Mouse (Mus musculus): Measurements from ENCODE around the gene Fam92b.

Fam92b gene

GRCm38 (mm10) chr8:120190107-120190809 is 13.0 kb upstream of the Fam92b start:
- DNase-seq (ENCODE audit: low read depth, low spot score) = no peak

GRCm38 (mm10) chr8:120189440-120189839 is 12.2 kb upstream of the Fam92b start:
- DNase-seq (ENCODE audit: low read depth, low spot score) = no peak

DNA sequence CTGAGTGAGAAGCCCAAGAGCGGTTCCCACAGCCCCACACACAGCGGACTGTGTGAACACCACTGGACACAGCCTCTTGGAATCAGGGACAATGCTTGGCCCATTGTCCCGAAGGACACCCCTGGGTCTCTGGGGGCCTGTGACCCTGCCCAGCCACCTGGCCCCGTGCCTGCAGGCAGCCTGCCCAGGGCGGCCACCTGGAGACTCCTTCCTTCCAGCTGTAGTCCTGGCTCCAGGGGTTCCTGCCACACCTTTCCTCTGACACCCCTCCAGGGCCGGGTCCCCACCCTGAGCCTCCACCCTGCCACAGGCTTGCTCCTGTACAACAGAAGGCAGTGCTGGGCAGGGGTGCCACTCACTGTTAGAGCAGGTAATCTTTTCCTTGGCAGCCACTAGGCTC is 11.2 kb upstream of the Fam92b start:
- no peak for DNase-seq (ENCODE audit: low read depth, low spot score)

DNA sequence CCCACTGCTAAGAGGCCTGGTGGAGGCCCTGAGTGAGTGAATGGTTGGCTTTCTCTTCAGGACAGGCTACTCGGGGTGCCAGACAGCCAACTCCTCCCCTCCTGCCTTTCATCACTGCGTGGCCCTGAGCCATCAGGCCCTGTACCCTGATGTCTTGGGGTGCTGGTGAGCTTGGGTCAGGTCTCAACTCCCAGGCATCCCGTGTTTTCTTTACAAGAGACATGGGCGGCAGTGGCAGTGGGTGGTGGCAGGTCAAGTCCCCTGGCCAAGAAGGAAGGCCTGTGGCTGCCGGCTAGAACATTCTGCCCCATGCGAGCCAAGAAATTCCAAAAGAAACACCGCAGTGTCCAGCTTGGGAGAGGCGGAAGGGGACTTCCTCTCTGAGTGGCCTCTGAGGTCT is 9.2 kb upstream of the Fam92b start:
- DNase-seq (ENCODE audit: low read depth, low spot score) = peak; percentile 33

DNA sequence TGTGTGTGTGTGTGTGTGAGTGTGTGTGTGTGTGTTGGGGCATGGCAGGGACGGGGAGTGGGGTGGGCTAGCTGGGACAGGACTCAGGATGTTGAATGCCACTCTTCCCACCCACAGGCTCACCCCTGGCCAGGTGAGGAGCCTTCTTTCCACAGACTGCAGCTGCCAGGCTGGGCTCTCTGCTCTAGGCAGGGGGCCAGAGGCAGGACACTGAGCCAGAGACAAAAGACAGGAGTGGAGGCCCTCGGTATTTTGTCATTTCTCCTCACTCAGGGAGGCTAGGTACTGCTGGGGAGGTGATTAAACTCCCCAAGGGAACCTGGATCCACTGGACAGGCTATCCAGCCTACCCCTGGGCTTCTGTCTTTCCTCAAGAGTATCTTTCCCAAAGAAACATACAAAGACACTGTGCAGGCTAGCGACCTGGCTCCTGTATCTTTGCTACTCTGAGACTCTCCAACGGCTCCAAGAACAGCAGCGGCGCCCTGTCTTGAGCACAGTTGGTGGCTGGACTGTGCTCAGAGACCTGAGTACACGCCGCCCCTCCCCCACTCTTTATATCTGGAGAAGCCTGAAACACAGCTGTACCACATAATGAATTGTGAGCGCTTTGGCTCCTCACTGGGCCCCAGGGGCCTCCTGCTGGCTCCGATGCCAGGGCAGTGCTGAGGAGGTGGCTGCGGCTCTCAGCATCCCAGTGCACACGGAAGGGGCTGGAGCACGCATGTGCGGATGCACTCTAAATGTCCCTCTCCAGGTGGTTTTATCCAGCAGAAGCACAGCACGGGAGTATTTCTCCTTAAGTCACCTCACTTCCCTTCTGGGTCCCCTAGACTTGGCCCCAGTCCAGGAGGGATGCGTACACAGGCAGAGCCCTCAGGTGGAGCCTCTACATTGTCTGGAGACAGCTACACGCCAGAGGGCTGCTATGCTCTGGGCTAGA is 7.9 kb upstream of the Fam92b start:
- peak; percentile 36 for DNase-seq (ENCODE audit: low read depth, low spot score)

- no peak for DNase-seq (ENCODE audit: low read depth, low spot score)
These were observed 7.1 kb upstream of the Fam92b start for GRCm38 (mm10) chr8:120184366-120184765.

- no peak for DNase-seq (ENCODE audit: low read depth, low spot score)
These were observed 4.7 kb upstream of the Fam92b start for GRCm38 (mm10) chr8:120181861-120182414.

- no peak for DNase-seq (ENCODE audit: low read depth, low spot score)
These were observed 4.0 kb upstream of the Fam92b start for GRCm38 (mm10) chr8:120181274-120181673.

- no peak for DNase-seq (ENCODE audit: low read depth, low spot score)
These were observed 3.2 kb upstream of the Fam92b start for GRCm38 (mm10) chr8:120180445-120180970.

DNA sequence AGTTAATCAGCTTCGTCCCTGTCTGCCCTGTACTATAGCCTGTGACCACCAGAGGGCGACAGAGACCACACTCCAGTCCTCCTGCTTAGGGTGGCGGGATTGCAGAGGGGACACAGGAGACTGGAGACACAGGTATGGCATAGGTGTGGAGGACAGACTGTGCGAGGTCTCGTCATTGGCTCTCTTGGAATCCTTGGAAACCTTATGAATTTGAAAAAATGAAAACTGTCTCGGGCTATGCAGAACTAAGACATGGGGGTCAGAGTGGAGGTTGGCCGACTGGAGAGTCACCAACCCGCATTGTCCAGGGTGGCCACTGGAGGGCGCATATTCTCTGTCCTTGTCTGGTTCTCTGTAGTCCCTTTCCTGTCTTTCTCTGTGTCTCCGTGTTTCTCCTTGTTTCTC is 1.8 kb upstream of the Fam92b start:
- DNase-seq (ENCODE audit: low read depth, low spot score) = peak; percentile 94

DNA sequence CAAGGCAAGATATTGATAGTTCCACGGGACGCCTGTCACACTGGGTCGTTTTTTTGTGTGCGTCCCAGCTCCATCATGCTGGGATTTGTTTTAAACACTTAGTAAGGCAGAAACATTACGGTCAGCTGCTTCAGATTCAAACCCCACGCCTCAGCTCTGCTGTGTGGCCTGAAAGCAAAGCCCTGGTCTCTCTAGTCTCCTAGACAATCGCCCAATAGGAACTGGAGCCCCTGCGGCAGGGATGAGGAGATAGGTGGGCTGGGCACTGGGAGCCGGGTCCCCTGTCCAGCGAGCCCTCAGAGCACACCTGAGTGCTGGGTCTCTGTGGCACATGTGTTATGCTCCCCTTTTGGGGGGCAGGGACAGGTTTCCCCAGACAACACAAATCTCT is 853 bp upstream of the Fam92b start:
- DNase-seq (ENCODE audit: low read depth, low spot score) = no peak

GRCm38 (mm10) chr8:120176605-120177004 is 661 bp downstream of the Fam92b start:
- no peak for DNase-seq (ENCODE audit: low read depth, low spot score)

- DNase-seq (ENCODE audit: low read depth, low spot score) = peak; percentile 27
These were observed 2.7 kb downstream of the Fam92b start for GRCm38 (mm10) chr8:120174606-120175005.

GRCm38 (mm10) chr8:120173195-120173594 is 4.1 kb downstream of the Fam92b start:
- no peak for DNase-seq (ENCODE audit: low read depth, low spot score)

DNA sequence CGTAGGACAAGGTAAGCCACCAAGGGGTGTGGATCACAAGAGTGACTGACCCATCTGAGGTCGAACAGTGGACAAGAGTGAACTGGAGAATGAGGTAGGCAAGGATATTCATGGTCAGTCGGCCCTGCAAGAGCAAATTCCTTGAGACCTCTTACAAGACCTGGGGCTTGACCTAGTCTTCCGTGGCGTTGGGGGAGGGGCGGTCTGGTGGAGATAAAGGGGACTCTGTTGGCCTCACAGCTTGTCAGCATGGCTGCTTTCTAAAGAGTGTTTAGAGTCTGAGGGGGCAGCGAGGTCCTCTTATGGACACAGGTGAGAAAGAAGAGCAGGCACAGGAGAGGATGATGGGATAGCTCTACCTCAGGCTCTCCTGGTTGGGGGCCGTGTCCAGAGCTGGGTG is 8.1 kb downstream of the Fam92b start:
- DNase-seq (ENCODE audit: low read depth, low spot score) = no peak

DNA sequence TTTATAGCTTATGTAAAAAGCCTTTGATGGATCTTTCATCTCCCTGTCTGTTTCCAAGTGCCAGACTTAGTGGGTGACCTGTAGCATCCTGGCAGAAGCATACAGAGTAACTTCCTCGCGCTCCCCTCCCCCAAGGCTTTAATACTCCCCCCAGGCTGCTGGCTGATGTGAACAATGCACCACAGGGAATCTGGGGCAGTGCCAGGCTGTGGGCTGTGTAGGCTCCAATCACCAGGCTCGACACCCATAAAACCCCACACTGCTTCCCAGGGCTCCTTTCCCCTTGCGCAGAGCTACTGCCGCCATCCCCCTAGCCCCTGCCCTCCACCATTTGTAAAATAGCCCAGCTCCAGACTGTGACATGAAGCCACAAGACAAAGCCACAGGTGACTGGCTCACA is 9.4 kb downstream of the Fam92b start:
- peak; percentile 84 for DNase-seq (ENCODE audit: low read depth, low spot score)

DNA sequence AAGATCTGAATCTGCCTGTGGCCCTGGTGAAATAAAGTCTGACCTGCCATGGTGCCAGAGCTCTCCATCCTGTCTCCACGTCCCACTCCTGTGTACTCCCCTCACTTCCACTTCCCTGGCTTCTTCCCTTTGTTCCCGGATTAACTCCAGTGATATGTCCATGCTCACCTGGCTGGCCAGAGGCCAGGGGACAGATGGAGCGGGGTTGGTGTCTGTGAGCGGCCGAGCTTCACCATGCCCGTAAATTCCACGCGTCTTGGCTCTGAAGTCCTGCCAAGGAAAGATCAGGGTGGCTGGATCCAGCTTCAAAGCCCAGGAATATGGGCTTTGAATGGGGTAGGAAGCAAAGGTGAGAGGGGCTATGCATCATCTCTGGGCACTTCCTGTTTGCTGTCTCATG is 10.1 kb downstream of the Fam92b start:
- DNase-seq (ENCODE audit: low read depth, low spot score) = peak; percentile 56

DNA sequence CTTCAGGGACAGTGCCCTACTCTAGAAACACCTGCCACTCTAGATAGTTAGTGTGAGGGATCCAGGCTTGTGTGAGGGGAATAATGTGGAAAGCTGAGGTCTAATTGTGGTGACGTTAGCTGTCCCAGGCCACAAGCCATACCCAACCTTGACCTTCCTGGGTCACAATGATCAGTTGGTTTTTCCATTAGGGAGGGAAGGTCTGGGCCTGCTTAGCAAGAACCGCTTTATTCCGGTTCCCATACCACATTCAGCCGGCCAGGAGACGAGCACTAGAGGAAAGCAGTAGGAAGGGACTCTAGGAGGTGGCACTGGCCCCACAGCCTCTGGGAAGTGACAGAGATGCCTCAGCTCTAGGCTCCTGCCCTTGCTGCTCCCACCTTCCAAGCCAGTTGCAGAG is 13.2 kb downstream of the Fam92b start:
- no peak for DNase-seq (ENCODE audit: low read depth, low spot score)

- no peak for DNase-seq (ENCODE audit: low read depth, low spot score)
These were observed 13.9 kb downstream of the Fam92b start for GRCm38 (mm10) chr8:120163376-120163775.

DNA sequence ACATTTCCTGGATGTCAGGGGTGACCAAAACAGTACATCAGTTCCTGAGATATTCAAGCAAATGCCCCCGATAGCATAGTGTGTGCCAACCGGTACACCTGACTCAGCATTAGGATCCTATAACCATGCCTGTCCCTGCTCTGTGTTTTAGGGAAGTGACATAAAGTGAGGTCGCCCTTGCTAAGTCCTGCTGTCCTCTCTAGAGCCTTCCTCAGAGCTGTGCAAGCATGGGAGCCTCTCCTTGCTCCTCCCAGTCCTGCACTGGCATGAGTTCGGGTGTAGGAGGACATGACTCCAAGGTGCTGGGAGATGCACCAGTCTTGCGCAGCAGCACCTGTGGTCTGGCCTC is 14.9 kb downstream of the Fam92b start:
- no peak for DNase-seq (ENCODE audit: low read depth, low spot score)

DNA sequence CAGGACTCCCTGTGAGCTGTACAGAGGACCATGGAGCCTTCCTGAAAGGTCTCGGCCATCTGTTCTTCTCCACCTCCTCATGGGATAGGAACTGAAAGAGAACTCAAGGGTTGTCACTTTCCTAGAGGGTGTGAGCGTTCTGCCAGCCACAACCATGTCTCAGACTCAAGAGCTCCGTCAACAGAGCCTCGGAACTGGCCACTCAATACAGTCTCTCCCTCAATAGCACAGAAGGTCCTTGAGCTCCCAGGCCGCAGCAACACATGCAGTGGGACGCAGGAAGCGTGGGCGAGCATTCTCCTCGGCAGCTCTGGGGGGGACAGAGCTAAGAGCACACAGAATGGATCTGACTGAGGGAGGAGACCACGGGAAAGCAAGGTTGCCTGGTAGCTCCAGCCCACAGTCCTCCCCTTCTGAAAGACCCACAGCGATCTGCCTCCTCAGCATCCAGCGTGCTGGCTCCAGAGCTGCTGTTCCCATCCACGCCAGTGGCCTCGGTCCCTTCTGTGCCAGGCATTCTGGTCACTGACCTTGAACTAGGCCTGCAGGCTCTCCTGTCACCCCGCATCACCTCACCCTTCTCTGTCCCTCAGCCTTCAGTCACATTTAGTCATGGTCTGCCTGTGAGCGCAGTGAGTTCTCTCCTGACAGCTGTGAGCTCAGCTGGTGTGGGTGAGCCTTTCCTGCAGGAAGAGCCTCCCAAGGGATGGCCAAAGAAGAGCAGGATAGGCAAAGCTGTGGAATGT is 15.4 kb downstream of the Fam92b start:
- peak; percentile 63 for DNase-seq (ENCODE audit: low read depth, low spot score)

- DNase-seq (ENCODE audit: low read depth, low spot score) = peak; percentile 95
These were observed 16.9 kb downstream of the Fam92b start for GRCm38 (mm10) chr8:120160366-120160765.
